Mouse (Mus musculus) gastrocnemius, postnatal 25 days (tissue): ENCODE measurements around the gene Lrrc26. TPM values are rescaled to one million over a fixed set of nuclear protein-coding genes. Genes with fewer than 3 reads are reported as not detected.
"Not testable (repeated sequence)": the region's sequence is repeated elsewhere in the genome, so short reads cannot be mapped to it uniquely, and the experiment has no call there.

Experiments used
- DNase-seq: peaks from one replicate; pipeline ENCODE4 v3.0.0; 2022
- long read RNA-seq, 2 experiments: library from polyadenylated mRNA; stranded (forward); transcript quantifications; one replicate each; pipeline ENCODE4 v2.0.0; 2021
- total RNA-seq, 2 experiments: library from RNA; stranded (reverse); gene quantifications; 1 replicate in 1 of 2; 2 replicates in 1 of 2; pipeline ENCODE4 v1.2.3; 2021

Lrrc26 gene
- not detected for total RNA-seq
- long read RNA-seq, experiment 1: 0 reads
- long read RNA-seq, experiment 2: 0 reads

DNA sequence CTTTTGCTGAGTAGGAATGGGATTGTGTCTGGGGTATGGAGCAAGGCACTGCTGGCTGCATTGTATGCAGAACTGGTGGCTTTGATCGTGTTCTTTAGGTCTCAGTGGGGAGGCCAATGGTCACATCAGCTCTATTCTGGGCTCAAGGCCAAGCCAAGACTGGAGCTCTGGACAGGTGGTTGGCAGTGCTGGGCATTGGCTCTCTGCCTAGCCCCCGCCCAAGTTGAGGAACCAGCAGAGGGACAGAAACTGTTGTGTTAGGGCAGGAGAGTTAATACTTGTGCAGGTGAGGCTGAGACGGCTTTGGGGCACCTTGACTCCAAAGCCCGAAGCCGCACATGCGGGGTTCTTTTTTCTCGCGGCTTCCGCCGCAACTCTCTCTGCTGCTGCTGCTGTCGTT, at the start of gene Lrrc26:
Gene Lrrc26 (plus strand): TSS at position 265 of the 400 bp plus-strand sequence.
- DNase-seq: no peak

DNA sequence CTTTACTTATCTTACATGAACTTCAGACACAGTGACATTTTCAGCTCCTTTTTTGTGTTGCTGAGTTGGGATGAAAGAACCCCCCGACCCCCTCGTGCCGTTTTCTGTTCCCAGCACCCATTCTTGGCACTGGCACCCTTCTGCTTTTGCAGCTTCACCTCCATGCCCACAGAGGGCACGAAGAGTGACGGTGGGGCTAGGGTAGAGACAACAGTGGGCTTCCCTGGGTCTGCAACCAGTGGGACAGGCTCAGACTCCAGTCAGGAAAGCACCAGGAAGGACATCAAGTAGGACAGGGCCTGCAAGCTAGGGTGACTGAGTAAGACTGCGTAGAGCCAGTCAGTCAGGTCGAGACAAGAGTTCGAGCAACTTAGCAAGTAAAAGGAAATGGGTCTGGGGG, 49.4 kb upstream of the Lrrc26 start:
- DNase-seq: no peak

DNA sequence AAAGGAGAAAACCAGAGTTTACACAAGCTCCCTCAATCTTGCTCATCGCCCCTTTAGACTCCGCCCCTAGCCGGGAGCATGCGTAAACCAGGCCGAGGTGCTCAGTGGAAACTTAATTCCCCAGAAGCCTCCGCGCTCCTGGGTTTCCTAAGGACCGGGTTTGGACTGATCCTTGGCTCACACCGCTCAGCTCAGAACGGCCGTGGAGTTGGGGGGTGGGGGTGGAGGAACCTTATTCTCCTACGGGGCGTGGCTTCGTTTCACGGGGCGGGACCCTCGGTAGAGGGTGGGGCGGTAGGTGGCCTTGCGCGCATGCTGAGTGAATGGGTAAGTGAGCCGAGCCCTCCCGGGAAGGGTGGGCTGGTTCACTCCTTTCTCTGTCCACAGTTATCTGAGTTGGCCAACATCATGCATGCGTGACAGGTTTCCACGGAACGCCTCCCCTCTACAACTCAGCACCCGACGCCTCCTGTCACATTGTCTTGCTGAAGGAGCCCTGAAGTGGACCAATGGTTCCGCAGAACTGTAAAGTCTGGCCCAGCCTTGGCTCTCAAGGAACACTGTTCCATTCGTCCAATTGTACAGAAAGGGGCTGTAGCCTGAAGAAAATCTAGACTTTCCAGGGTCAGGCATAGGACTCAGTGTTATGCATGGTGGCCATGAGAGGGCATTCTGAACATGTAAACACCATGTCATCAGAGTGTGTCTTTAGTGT, 48.8 kb upstream of the Lrrc26 start:
- DNase-seq: peak; percentile 66

DNA sequence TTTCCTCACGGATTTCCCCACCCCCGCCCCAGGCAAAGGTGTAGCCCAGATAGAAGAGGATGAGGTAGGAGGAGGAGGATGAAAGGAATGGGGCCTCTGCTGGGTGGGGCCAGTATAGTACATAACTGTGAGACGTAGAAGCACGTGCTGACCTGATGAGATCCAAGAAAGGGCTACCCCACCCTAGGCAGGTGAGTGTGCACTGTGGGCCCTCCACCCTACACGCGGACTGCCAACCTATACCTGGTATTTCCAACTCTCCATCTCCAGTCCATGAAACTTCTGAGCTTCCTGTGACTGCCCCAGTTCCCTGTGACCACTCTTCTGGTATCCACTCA, 48.3 kb upstream of the Lrrc26 start:
- DNase-seq: no peak

DNA sequence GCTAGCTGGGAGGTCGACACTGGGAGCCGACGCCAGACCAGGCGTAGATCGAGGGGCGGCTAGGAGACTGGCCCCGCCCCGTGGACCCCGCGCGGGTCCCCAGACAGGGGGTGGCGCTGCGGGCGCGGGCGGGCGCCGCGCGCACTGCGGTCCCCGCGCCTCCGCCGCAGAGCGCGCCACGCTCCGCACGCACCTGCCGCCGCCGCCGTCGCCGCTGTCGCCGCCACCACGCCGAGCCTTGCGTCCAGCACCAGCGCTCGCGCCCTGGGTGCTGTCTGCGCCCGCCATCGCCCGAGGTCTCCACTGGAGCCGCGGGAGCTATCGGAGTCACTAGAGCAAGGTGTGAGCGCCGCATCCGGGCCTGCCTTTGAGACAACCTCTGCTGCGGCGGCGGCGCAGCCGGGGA, 47.6 kb upstream of the Lrrc26 start, which contains the start of the genes Rnf208 and Cysrt1:
Gene Rnf208 (plus strand): TSS at position 155 of the 406 bp plus-strand sequence.
Gene Cysrt1 (minus strand): TSS at position 352 of the 406 bp plus-strand sequence.
- DNase-seq: no peak

DNA sequence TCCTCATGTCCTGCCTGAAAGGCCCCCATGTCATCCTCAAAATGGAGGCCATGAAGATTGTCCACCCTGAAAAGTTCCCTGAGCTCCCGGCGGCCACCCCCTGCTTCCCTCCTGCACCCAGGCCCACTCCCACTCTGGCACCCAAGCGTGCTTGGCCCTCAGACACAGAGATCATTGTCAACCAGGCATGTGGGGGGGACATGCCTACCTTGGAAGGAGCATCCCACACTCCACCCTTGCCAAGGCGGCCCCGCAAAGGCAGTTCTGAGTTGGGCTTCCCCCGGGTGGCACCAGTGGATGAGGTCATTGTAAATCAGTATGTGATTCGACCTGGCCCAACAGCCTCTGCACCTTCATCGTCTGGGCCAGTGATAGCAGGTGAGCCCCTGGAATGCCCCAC, 46.4 kb upstream of the Lrrc26 start:
- DNase-seq: no peak

DNA sequence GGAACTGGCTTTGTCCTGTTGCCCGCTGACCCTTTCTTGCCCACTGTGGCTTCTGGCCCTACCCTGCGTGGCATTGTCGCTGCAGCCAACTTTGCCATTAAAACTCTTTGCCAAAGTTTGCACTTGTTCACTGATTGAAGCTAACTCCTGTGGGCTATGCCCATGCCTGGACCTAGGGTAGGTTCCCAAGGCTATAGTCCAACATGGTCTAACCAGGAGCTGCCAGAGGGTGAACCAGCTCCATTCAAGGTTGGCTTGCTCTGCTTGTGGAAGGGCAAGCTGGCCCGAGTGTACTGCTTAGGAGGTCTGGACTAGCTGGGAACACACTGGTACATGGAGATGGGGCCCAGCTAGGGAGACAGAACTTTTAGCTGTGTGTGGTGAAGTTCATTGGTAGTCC, 45.6 kb upstream of the Lrrc26 start:
- no peak for DNase-seq

DNA sequence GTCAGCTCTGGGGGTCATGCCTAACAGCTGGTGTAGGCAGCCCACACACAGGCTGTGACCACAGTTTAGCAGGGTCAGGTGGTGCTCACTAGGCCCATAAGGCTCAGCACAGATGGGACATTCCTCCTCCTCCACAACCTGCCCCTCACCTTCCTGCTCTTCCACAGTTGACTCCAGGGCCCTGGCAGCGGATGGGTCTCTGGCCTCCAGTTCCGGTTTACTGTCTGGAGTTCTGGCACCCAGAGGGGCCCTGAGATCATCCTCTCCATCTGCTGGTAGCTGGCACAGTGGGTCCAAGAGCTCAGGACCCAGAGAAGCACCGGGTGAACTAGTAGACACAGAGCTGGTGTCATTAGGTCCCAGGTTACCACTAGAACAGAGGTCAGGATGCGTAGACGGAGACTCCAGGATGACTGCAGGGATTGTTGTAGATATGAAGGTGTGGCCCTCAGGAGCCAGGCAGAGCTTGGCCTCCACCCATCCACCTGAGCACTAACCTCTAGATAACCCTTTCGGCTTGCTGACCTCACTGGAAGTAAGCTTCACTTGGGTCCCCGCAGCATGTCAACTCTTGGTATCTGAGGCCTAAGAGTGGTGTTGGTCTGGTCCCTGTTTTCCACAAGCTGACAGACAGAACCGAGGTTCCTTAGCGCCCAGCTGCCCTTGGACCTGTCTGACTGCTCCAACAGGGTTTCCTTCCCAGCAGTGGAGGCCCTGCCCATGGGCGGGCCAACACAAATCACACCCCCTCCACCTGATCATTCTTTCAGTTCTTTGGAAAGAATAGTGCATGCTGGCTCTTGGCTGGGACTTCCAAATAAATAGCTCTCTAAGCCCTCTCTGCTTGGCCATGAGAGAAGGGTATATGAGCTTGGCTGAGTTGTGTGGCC, 43.3 kb upstream of the Lrrc26 start, which contains the start of gene AL732309.1:
Gene AL732309.1 (minus strand): TSS at position 681 of the 890 bp plus-strand sequence.
- DNase-seq: no peak

DNA sequence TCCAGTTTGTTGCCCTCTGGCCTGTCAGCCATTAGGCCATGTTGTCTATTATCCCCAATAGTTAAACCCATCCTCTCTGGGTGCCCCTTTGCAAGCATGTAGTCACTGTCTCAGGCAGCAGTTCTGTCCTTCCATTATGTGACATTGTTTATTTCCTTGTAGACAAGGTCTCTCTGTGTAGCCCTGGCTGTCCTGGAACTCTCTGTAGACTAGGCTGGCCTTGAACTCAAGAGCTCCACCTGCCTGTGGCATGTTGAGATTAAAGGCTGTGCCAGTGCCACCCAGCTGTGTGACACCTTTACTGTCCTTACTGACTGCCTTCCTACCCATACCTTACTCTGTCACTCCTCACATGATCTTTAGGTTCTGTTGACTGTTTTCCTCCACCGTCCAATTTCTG, 37.4 kb upstream of the Lrrc26 start:
- DNase-seq: no peak

DNA sequence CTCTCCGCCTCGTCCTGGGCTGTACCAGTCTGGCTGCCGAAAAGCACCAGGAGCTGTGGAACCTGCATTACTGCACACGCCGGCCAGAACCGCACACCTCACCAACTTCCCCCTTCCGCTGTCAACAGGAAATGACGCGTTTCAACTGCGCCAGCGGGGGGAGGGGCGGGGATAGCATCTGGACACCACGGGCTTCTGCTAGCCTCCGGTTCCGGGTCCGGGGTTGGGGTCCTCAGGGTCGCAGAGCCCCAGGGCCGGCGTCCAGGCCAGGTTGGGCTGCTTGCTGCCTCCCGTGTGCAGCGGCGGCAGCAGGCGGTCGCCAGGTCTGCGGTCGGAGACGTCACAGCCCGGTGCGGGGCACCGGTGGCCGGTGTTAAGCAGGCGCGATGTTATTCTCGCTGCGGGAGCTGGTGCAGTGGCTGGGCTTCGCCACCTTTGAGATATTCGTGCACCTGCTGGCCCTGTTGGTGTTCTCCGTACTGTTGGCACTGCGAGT, 34.4 kb upstream of the Lrrc26 start, which contains the start of gene Tmem203:
Gene Tmem203 (plus strand): TSS at position 156 of the 496 bp plus-strand sequence.
- DNase-seq: peak; percentile 78

DNA sequence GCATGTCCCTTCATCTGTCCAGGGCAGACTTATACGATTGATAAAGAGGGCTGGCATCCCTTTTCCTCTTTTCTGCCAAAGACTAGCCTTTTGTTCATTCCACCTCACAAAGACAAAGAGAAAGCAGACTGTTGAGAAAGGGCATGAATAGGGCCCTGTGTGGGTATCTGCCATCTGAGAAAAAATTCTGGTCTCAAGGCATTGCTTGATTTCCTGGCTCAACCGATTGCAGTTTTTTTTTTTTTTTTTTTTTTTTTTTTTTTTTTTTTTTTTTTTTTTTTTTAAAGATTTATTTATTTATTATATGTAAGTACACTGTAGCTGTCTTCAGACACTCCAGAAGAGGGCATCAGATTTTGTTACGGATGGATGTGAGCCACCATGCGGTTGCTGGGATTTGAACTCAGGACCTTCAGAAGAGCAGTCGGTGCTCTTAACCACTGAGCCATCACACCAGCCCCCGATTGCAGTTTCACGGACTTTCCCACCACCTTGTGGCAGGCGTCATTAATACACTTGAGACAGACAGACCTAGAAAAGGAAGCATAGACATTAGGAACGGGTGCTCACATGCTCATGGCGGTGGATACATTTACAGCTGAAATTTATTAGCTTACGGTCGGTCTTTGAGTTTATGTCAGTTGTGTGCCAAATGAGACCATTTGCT, 33.1 kb upstream of the Lrrc26 start:
- DNase-seq: not testable (repeated sequence)

DNA sequence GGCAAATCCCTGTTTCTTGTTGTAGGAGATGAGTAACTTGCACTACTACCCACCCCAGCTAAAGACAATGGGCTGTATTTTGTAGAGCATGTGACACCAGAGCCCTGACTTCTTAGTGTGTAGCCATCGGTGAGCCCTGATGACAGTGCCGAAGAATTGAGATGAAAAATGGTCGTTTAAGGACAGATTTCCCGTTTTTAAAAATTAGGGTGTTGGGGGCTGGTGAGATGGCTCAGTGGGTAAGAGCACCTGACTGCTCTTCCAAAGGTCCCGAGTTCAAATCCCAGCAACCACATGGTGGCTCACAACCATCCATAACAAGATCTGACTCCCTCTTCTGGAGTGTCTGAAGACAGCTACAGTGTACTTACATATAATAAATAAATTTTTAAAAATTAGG, 32.5 kb upstream of the Lrrc26 start:
- DNase-seq: not testable (repeated sequence)

DNA sequence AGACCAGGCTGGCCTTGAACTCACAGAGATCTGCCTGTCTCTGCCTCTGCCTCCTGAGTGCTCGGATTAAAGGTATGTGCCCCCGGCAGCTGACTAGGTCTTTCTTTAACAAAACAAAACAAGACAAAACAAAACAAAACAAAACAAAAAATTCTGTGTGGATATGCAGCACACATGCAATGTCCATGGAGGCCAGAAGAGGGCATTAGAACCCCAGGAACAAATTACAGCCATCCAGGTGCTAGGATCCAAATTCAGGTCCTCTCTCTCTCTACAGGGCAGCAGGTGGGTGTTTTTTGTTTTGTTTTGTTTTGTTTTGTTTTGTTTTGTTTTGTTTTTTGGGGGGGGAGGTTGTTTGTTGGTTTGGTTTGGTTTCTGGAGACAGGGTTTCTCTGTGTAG, 30.8 kb upstream of the Lrrc26 start:
- DNase-seq: no peak

DNA sequence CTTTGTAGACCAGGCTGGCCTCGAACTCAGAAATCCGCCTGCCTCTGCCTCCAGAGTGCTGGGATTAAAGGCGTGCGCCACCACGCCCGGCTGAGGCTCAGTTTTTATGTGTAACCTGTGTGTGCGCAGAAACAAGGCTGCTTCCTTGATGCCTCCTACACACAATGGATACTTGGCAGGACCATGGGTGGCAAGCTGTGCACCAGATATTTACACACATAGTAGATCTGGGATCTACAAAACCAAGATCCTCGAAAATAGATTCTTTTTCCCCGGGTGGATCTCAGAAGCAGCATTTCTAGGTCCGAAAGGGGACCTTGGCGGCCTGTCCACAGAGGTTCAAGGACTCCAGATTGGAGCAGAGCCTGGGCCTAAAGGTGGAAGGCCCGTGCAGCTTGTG, 27.8 kb upstream of the Lrrc26 start:
- no peak for DNase-seq

DNA sequence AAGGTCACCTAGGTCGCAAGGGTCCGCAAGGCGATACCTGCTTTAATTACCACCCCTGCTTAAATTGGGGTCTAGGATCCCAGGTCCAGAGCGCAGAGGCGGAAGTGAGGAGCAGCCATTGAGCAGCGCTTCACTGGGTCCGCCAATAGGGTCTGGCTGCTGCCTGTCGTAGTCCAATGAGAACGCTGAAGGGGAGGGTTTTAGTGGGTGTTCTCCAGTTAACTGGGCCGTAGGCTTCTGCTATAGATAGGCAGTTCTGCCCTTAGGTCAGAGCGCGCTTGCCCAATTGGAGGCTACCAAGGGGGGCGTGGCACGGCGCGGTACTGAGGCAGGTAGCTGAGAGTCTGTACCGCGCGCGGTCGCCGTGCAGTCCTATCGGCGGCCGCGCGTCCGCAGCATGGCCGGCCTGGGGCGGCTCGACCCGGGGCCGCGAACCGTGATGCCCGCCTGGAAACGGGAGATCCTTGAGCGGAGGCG, 27.4 kb upstream of the Lrrc26 start, which contains the start of gene Tprn:
Gene Tprn (plus strand): TSS at position 328 of the 477 bp plus-strand sequence.
- DNase-seq: peak; percentile 95

DNA sequence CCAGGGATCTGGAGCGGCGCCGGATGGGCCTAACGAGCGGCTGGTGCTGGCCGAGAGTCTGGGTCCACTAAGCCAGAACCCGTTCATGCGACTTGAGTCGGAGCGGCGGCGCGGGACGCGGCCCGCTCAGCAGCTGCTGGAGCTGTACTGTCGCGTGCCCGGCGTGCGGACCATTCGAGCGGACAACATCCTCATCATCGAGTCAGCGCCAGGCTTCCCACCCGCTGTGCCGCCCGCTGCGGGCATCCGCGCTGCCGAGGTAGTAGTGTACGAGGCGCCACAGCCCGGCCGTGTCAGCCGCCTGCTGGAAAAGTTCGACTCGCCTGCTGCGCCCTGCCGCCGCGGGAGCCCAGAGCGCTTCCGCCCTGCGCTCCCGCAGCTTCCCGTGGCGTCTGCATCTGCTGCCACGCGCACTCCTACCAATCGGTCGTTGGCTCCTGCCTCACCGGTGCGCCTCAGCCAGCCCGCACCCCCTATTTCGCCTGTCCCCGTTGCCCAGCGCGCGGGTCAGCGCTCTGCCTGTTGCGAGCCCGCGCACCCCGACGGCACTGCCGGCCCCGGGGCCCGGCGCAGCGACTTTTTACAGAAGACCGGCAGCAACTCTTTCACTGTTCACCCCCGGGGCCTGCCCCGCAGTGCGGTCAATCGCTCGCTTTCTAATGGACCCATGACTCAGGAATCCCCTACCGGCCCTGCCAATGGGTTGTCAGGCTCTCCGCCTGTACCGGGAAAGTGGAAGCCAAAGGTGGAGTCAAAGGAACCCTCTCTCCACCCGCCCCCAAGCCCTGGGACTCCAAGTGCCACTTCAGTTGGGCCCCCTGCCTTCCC, 26.7 kb upstream of the Lrrc26 start:
- peak; percentile 22 for DNase-seq

DNA sequence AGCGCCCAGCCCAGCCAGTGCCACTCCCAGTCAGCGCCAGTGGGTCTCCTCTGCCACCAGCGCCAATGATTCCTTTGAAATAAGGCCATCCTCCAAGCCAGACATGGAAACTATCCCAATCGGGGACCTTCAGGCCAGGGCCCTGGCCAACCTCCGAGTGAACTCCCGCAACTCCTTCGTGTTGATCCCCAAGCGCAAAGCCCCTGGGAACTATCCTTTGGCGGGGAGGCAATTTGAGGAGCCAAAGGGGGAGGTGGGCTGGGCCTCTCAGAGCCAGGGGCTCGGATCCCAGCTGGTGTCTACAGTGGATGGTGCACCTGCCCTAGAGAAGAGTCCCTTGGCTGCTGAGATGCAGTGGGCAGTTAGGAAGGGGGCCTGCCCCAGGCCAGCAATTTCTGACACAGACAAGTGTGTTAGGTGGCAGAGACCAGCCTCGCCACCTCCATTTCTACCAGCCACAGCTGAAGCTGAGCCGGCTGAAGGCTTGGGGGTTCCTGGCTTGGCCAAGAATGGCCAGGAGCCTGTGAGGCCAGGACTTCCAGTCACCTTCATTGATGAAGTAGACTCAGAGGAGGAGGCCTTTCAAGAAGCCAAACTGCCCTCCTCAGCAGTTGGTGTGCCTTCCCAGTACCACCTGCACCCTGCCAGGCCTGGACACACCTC, 26.0 kb upstream of the Lrrc26 start:
- DNase-seq: no peak

DNA sequence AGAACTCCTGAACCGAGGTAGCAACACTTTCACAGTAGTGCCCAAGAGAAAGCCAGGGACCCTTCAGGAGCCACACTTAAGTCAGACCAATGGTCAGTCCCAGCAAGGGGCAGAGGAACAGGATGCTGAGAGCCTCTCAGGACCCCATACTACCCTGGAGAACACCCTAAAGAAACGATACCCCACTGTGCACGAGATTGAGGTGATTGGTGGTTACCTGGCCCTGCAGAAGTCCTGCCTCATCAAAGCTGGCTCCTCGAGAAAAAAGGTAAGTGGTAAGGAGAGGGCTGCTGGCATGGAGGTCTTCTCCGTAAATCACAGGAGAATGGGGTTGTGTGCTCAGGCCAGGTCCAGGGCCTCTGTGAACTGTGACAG, 25.4 kb upstream of the Lrrc26 start:
- DNase-seq: no peak

DNA sequence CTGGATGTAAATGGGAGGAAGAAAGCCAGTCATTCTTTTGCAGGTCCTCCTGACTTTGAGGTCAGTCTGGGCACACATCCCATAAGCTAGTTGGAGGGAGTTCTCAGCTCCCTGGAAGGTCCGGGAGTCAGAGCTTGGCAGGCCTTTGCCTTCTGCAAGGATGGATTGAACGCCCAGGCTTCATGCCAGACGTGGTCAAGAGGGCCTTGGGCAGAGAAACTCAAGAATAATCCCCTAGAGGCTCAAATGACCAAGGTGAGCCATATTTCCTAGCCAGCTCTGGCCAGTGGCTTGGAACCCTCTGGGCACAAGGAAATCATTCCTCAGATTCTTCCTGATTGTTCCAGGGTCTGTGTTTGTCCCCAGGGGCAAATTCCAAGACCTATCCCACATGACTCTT, 24.9 kb upstream of the Lrrc26 start:
- no peak for DNase-seq

DNA sequence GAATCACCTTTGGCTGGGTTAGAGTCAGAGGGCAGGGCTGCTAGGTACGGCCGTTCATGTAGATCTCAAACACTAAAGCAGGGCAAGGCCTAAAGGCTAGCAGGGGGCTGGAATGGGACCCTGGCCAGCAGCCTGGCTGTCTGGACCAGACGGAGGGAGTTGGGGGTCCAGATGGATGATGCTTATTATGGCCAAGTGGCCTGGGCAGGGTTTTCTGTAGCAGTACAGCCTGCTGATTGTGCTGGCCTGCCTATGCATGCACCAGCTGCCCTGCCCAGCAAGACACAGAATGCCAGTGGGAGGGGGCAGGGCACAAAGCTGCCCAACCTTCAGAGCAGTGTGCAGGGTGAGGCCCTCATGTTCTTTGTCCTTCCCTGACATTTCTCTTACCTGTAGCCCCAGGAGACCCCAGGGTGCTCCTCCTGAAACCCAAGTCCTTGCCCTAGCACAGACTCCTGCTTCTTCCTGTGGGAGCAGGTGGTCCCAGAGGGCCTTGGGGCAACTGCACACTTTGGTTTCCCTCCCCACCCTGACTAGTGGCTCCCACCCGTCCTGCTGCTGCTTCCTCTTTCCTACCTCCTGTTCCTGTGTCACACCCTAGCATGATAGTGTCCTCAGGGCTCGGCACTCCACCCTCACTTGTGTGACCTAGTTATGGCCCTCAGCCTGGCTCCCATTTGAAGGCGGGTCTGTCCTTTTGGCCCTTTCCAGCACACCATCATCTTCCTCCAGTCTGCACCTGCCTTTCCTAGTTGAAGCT, 23.6 kb upstream of the Lrrc26 start:
- peak; percentile 16 for DNase-seq
